Mouse (Mus musculus) adrenal gland, adult (tissue): Measurements from ENCODE around the gene Tnfrsf22.

Source experiments
- DNase-seq, 2 experiments: peaks; one replicate each; pipeline ENCODE4 v3.0.0; 2022 to 2023; ENCODE audit warnings: low spot score in 1 of 2; ENCODE audit not compliant: inconsistent age in 2 of 2

Tnfrsf22 gene

GRCm38 (mm10) chr7:143636674-143637073, 12.8 kb downstream of the Tnfrsf22 start:
- no peak for DNase-seq

- peak in 1 of 2 experiments; percentile 38 for DNase-seq
Measured at GRCm38 (mm10) chr7:143631503-143631902, 18.0 kb downstream of the Tnfrsf22 start.

GRCm38 (mm10) chr7:143629501-143629900, 20.0 kb downstream of the Tnfrsf22 start:
- no peak for DNase-seq

GRCm38 (mm10) chr7:143628540-143628939, 20.9 kb downstream of the Tnfrsf22 start, which contains the start of gene Tnfrsf26:
TSS of gene Tnfrsf26 (minus strand) at chr7:143628722.
- DNase-seq: no peak

- DNase-seq: peak in 1 of 2 experiments; percentile 32
Measured at GRCm38 (mm10) chr7:143627555-143628286, 21.7 kb downstream of the Tnfrsf22 start.

- DNase-seq: no peak
Measured at GRCm38 (mm10) chr7:143626178-143626577, 23.3 kb downstream of the Tnfrsf22 start.

DNA sequence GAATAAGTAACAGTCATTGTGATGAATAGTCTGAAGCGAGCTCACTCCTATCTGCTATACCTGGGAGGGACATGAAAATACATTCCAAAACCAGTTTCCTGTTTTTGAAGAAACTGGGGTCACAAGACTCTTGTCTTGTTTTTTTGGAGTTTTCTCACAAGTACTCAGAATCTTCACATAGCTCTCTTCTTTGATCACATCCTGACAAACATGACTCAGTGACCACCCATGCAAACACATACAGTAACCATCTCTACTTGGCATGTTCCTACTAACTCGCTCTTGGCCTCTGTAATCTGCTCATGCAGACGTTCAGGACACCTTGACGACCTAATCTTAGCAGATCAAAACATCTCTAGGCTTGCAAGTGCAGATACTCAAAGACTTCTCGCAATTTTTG, 24.3 kb downstream of the Tnfrsf22 start:
- DNase-seq: no peak

GRCm38 (mm10) chr7:143624561-143624960, 24.9 kb downstream of the Tnfrsf22 start:
- DNase-seq: no peak

GRCm38 (mm10) chr7:143620951-143621350, 28.5 kb downstream of the Tnfrsf22 start:
- DNase-seq: peak in 1 of 2 experiments; percentile 45

DNA sequence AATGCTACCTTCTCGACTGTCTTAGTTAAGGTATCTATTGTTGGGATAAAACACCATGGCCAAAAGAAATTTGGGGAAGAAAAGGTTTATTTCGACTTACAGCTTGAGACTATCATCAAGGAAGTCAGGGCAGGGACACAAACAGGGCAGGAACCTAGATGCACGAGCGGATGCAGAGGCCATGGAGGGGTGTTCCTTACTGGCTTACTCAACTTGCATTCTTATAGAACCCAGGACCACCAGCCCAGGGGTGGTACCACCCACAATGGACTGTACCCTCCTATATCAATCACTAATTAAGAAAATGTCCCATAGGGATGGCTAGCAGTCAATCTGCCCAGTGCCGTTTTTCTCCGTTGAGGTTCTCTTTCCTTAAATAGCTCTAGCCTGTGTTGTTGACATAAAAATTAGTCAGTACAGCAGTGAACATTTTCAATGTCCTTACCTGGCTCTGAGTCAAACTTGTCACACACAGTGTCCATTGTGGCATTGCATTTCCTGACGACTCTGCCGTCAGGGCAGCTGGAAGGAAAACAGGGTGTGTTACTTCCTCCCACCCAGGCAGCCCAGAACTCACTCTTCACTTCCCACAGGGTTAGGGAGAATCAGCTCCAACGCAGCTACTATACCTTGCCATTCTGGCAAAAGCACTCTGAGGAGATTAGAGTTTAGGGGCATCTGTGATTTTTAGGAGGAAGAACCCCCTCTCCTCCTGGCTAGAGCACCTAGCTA, 34.9 kb downstream of the Tnfrsf22 start:
- DNase-seq: peak; percentile 32 to 58

DNA sequence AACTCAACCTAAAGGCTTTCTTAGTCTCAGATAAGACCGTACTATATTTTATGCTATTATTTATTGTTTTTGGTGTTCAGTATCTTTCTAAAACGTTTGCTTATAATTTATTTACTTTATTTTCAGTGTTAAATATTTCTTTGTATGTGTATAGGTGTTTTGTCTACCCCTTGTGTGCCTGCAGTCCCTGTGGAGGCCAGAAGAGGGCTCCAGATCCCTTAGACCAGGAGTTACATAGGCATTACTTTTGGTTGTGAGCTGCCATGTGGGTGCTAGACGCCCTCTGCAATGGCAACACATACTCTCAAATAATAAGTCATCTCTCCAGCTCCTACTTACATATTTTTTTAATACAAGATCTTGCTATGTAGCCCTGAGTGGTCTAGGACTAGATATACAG, 37.2 kb downstream of the Tnfrsf22 start:
- no peak for DNase-seq

DNA sequence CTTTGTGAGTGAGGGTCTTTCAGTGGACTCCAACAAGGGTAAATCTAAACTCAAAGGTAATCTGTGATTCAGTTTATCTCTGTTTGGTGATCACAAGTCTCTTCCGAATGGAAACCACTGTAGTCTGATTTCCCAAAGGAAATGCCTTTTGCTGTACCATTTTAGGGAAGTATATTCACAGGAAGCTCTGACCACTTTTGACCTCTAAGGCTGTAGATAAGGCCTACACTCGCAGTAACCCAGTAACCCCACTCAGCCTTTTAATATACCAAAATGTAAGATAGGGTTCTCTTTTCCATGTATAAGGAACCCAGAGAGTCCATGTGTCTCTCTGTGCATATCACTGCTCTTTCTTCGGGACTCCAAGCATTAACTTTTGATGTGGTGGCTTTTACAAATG, 44.1 kb downstream of the Tnfrsf22 start:
- DNase-seq: no peak

GRCm38 (mm10) chr7:143604889-143605288, 44.6 kb downstream of the Tnfrsf22 start:
- DNase-seq: no peak

DNA sequence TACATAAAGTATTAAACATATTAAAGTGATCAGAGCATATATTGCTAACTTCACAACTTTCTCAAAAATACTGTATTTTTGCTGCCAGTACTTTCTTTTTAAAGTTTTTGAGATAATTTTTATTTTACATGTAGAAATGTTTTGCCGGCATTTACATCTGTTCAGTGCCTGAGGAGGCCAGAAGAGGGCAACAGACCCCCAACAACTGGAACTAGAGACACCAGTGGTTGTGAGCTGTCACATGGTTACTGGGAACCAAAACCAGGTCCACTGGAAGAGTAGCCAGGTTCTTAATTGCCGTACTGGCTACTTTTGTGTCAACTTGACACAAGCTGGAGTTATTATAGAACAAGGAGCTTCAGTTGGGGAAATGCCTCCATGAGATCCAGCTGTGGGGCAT, 47.8 kb downstream of the Tnfrsf22 start:
- DNase-seq: no peak

DNA sequence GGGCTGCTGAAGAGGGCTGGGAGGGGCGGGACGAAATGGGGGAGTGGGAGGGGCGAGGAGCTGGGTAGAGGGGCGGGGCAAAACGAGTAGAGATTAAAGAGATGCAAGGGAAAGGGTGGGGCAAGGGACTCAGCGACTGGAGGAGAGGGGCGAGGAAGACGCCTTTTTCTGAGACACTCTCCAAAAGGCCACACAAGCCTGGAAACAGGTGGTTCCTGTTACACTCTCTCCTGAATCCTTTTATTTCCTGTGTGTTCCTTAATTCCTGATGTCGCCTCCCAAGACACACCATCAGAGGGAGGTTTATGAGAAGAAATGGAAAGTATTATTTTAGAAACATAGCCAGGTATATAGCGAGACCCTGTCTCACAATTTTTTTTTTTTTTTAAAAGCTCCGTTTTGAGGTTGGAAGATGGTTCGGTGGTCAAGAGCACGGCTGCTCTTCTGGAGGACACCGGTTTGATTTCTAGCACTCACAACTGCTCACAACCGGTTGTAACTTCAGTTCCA, 49.2 kb downstream of the Tnfrsf22 start:
- DNase-seq: no peak

- DNase-seq: peak; percentile 95 to 98
Measured at GRCm38 (mm10) chr7:143599428-143600230, 49.8 kb downstream of the Tnfrsf22 start, which contains the start of gene Cars. TSS of gene Cars (minus strand) at chr7:143600090.

DNA sequence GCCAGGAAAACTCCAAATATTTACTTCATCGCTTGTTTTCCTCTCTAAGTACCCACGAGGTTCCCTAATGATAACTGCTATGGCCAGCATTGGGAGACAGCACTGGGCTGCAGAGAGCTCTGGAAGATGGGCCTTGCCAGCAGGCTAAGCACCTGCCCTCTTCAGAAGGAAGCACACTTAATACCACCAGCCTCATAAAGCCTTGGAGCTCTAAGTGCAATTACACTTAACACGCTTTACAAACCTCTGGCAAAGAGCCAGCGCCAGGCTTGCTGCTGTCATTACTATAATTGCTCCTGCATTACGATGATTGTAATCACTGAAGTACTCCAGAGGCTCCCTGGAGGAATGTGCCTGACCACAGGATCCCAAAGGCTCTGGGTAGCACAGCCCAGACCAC, 54.6 kb downstream of the Tnfrsf22 start:
- no peak for DNase-seq

DNA sequence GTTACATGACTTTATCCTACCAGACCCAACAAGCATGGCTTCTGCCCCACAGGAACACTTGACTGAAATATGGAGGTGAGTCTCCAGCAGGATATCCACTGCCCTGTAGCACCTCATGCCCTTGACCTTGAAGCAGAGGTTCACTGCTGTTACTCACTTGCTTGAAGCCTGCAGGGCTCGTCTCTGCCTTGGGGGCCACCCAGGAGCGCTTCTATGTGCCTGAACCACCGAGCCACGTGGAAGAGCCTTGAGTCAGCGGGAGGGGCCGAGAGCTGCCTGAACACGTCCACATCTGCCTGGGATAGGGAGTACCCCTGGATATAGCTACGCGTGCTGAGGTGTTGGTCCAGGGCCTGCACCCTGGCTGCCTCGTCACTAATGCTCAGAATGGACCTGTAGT, 57.2 kb downstream of the Tnfrsf22 start:
- DNase-seq: peak in 1 of 2 experiments; percentile 9

- DNase-seq: peak in 1 of 2 experiments; percentile 43
Measured at GRCm38 (mm10) chr7:143588006-143588405, 61.5 kb downstream of the Tnfrsf22 start.

GRCm38 (mm10) chr7:143587586-143587985, 61.9 kb downstream of the Tnfrsf22 start:
- no peak for DNase-seq
